ENCODE assay signal across 11 mouse cellular contexts in the genomic region with DNA sequence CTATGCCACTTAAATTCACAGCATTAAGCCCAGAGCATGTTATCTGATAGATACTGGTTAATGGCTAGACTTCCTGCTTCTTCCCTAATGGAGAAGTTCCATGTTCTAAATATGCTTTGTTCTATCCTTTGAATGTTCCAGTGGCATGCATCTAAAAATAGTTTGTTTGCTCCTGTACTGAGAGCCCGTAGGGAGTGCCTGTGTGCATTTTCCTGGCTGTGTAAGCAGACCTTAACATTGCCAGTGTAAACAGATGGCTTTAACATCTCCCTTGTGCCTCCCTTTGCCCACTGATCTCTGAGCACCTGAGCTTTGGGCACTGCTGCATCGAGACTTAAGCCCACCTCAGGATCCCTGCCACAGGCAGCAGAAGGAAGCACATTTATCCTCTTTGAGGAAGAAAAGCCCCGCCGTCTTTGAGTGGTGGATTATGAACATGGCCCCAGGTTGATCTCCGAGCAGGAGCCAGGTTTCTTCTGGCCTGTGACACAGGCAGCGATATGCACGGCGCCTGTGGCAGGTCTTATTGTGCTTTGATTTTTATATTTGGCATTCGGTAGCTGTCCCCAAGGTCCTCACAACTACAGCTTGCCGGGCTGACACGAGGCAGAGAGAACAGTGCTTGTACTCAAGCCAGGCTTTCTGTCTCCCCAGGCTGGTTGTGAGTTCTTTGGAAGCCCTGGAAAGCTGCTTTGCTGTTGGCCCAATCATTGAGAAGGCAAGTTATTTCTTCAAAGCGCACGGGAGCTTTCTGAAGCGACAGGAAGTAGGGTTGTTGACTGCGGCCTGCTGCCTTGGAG.
A peak's percentile ranks its signal among the peaks of the same experiment; 100 is the strongest.
DNase-seq lines count a peak whose midpoint lies in the region; ATAC-seq and TF ChIP-seq lines count a peak whose summit lies in the region.
"Had no signal": no experiment of that assay in that cellular context is flagged by ENCODE, and none has a peak within 500 bp of the region (broad histone marks: within the 10 kb centered on the region; RNA-seq: fewer than 3 reads in every experiment).

No protein-coding gene starts in this region.

- no peaks in the 10 kb centered on the region for H3K4me1 ChIP-seq in hindbrain, postnatal 0 days (ENCODE audit: insufficient read depth, low read length)
- no peaks in the 10 kb centered on the region for H3K4me1 ChIP-seq in hindbrain, embryonic 14.5 days (replicated peaks; ENCODE audit: control insufficient read depth, insufficient read depth, low read length)
- H3K4me1 ChIP-seq in testis, adult 2 months (ENCODE audit: control insufficient read depth, insufficient read depth, low read length) = no peaks in the 10 kb centered on the region; the same call in 1 of the 2 replicates
- H3K4me1 ChIP-seq in liver, embryonic 12.5 days = no peaks in the 10 kb centered on the region
- H3K4me1 ChIP-seq in forebrain, embryonic 16.5 days (replicated peaks; ENCODE audit: control insufficient read depth, insufficient read depth, low read length) = no peaks in the 10 kb centered on the region
- H3K4me1 ChIP-seq: embryonic facial prominence, embryonic 15.5 days; hindbrain, embryonic 13.5 days had no signal

- TF ChIP-seq CTCF in hindbrain, postnatal 0 days (IDR thresholded peaks at IDR 0.05; ENCODE audit: low read depth) = no peak
- no peak for TF ChIP-seq CTCF in testis, adult 2 months (IDR thresholded peaks at IDR 0.05; ENCODE audit: control insufficient read depth, insufficient read depth, insufficient replicate concordance, low read depth, low read length)

- no peak for DNase-seq in hindbrain, postnatal 0 days (ENCODE audit: low spot score)
- DNase-seq in hindbrain, embryonic 14.5 days (ENCODE audit: low spot score) = no peak
- DNase-seq in testis, postnatal 10 days (ENCODE audit: low spot score) = no peak
- DNase-seq in ovary, postnatal 10 days (ENCODE audit: low spot score) = no peak
- DNase-seq in gastrocnemius, postnatal 4 days (ENCODE audit: low spot score in 2 of 2) = no peak
- DNase-seq: adrenal gland, adult 2 months had no signal

- no peak overlapping the region for H3K4me2 ChIP-seq in hindbrain, postnatal 0 days (ENCODE audit: low read depth, low read length)
- H3K4me2 ChIP-seq in hindbrain, embryonic 14.5 days (replicated peaks) = no peak overlapping the region
- no peak overlapping the region for H3K4me2 ChIP-seq in liver, embryonic 12.5 days
- no peak overlapping the region for H3K4me2 ChIP-seq in forebrain, embryonic 16.5 days (ENCODE audit: low read length)
- H3K4me2 ChIP-seq: embryonic facial prominence, embryonic 15.5 days; hindbrain, embryonic 13.5 days had no signal

- H3K9ac ChIP-seq in hindbrain, postnatal 0 days (replicated peaks; ENCODE audit: low read length) = no peak overlapping the region
- H3K9ac ChIP-seq in hindbrain, embryonic 14.5 days = no peak overlapping the region
- H3K9ac ChIP-seq in liver, embryonic 12.5 days = no peak overlapping the region
- H3K9ac ChIP-seq in forebrain, embryonic 16.5 days (replicated peaks; ENCODE audit: low read depth, low read length) = no peak overlapping the region
- H3K9ac ChIP-seq: embryonic facial prominence, embryonic 15.5 days; hindbrain, embryonic 13.5 days had no signal

- no peaks in the 10 kb centered on the region for H3K27me3 ChIP-seq in hindbrain, postnatal 0 days (ENCODE audit: insufficient read depth, low read length)
- no peaks in the 10 kb centered on the region for H3K27me3 ChIP-seq in hindbrain, embryonic 14.5 days (ENCODE audit: control insufficient read depth, insufficient read depth, low read length)
- H3K27me3 ChIP-seq in testis, adult 2 months (ENCODE audit: control insufficient read depth, insufficient read depth, low read length) = no peaks in the 10 kb centered on the region
- H3K27me3 ChIP-seq in liver, embryonic 12.5 days (replicated peaks) = no peaks in the 10 kb centered on the region
- H3K27me3 ChIP-seq in forebrain, embryonic 16.5 days (replicated peaks; ENCODE audit: control insufficient read depth, insufficient read depth, low read length) = no peaks in the 10 kb centered on the region
- H3K27me3 ChIP-seq: embryonic facial prominence, embryonic 15.5 days; hindbrain, embryonic 13.5 days had no signal

- 0 out of 2 replicates have a peak overlapping the region, but pooled peaks have one; percentile 36 for H3K27ac ChIP-seq in hindbrain, postnatal 0 days
- H3K27ac ChIP-seq in hindbrain, embryonic 14.5 days = no peak overlapping the region
- no peak overlapping the region for H3K27ac ChIP-seq in testis, adult 2 months (ENCODE audit: control insufficient read depth, insufficient read depth, low read depth, low read length)
- H3K27ac ChIP-seq in liver, embryonic 12.5 days = peak overlapping the region; percentile 34; the same call in 1 of the 2 replicates
- H3K27ac ChIP-seq in forebrain, embryonic 16.5 days (ENCODE audit: low read length) = no peak overlapping the region
- H3K27ac ChIP-seq: embryonic facial prominence, embryonic 15.5 days; hindbrain, embryonic 13.5 days had no signal

- TF ChIP-seq POLR2A in testis, adult 2 months (IDR thresholded peaks at IDR 0.05; ENCODE audit: control insufficient read depth, low read depth, low read length) = no peak

- ATAC-seq in hindbrain, postnatal 0 days = no peak
- no peak for ATAC-seq in hindbrain, embryonic 14.5 days (ENCODE audit: low FRiP score)
- no peak for ATAC-seq in liver, embryonic 12.5 days
- ATAC-seq in forebrain, embryonic 16.5 days = no peak

- no peaks in the 10 kb centered on the region for H3K9me3 ChIP-seq in hindbrain, postnatal 0 days (ENCODE audit: low read length)
- H3K9me3 ChIP-seq in hindbrain, embryonic 14.5 days (ENCODE audit: control insufficient read depth, low read length) = no peaks in the 10 kb centered on the region
- H3K9me3 ChIP-seq in liver, embryonic 12.5 days (replicated peaks) = no peaks in the 10 kb centered on the region
- no peaks in the 10 kb centered on the region for H3K9me3 ChIP-seq in forebrain, embryonic 16.5 days (ENCODE audit: control insufficient read depth, low read length)
- H3K9me3 ChIP-seq: embryonic facial prominence, embryonic 15.5 days; hindbrain, embryonic 13.5 days had no signal

- H3K4me3 ChIP-seq in hindbrain, postnatal 0 days (ENCODE audit: low read length) = no peak overlapping the region
- H3K4me3 ChIP-seq in hindbrain, embryonic 14.5 days (replicated peaks; ENCODE audit: low read length) = no peak overlapping the region
- H3K4me3 ChIP-seq in testis, adult 2 months (ENCODE audit: control insufficient read depth, low read depth, low read length) = peak overlapping the region; percentile 48
- H3K4me3 ChIP-seq in liver, embryonic 12.5 days = no peak overlapping the region
- H3K4me3 ChIP-seq in forebrain, embryonic 16.5 days (replicated peaks; ENCODE audit: low read length) = no peak overlapping the region
- H3K4me3 ChIP-seq: embryonic facial prominence, embryonic 15.5 days; hindbrain, embryonic 13.5 days had no signal

- H3K36me3 ChIP-seq in hindbrain, postnatal 0 days (ENCODE audit: insufficient read depth, low read length) = peaks cover 97% of the 10 kb centered on the region
- H3K36me3 ChIP-seq in hindbrain, embryonic 14.5 days (replicated peaks; ENCODE audit: control insufficient read depth, insufficient read depth) = peaks cover 100% of the 10 kb centered on the region
- H3K36me3 ChIP-seq in testis, adult 2 months (ENCODE audit: control insufficient read depth, insufficient read depth, low read length) = peaks cover 16% of the 10 kb centered on the region
- H3K36me3 ChIP-seq in liver, embryonic 12.5 days = peaks cover 100% of the 10 kb centered on the region
- H3K36me3 ChIP-seq in forebrain, embryonic 16.5 days (ENCODE audit: control insufficient read depth, insufficient read depth) = peaks cover 61% of the 10 kb centered on the region

- WGBS in hindbrain, postnatal 0 days = 74% methylated on average over 15 of the region's 15 CpGs
- 92% methylated on average over 15 of the region's 15 CpGs for WGBS in hindbrain, embryonic 14.5 days
- WGBS in liver, embryonic 12.5 days (ENCODE audit: insufficient replicate concordance) = 90% methylated on average over 15 of the region's 15 CpGs
- WGBS in forebrain, embryonic 16.5 days = 90% methylated on average over 15 of the region's 15 CpGs

Comparison
In these comparisons a context has a peak if more than half of its experiments do, and no peak if none do; other contexts are left out.
1. H3K27ac ChIP-seq: peak in hindbrain, postnatal 0 days (single experiment) and liver, embryonic 12.5 days (single experiment); none in hindbrain, embryonic 14.5 days (single experiment), testis, adult 2 months (single experiment) and forebrain, embryonic 16.5 days (single experiment).